Mouse (Mus musculus): ENCODE results near the gene Necab3. TPM values are rescaled to one million over a fixed set of nuclear protein-coding genes. Genes with fewer than 3 reads are reported as not detected.

Necab3 gene
- total RNA-seq, 1 experiment = 5.8 TPM

DNA sequence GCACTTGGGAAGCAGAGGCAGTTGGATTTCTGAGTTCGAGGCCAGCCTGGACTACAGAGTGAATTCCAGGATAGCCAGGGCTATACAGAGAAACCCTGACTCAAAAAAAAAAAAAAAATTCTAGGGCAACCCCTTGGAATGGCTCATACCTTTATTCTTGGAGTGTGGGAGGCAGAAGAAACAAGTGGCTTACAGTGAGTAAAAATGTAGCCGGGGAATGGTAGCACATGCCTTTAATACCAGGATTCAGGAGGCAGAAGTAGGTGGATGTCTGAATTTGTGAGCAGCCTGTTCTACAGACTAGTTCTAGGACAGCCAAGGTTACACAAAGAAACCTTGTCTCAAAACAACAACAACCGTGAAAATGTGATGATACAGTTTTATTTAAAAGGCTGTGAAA lies 57.9 kb downstream of the Necab3 start:
- Histone ChIP-seq H3K36me3 (ENCODE audit: control insufficient read depth, insufficient read depth, low read length, poor library complexity, severe bottlenecking) (peaks cover 3% of the 10 kb centered on the region), H3K27ac (ENCODE audit: insufficient read depth, low read depth, low read length, poor library complexity, severe bottlenecking) (no peak overlapping the region), H3K9ac (ENCODE audit: insufficient read depth, low read depth, low read length, poor library complexity, severe bottlenecking) (no peak overlapping the region), H3K4me3 (ENCODE audit: insufficient read depth in 1 of 2, low read depth in 1 of 2, low read length in 2 of 2, poor library complexity in 1 of 2, severe bottlenecking in 1 of 2) (no peak overlapping the region), H3K4me1 (ENCODE audit: control insufficient read depth in 2 of 2, insufficient read depth in 2 of 2, low read length in 2 of 2, poor library complexity in 1 of 2) (peaks cover 5 to 6% of the 10 kb centered on the region in 2 experiments; a peak in 3 of 4 replicates), H3K9me3 (ENCODE audit: control insufficient read depth, insufficient read depth, low read depth, low read length) (no peaks in the 10 kb centered on the region)
- in situ Hi-C loops (cut with MboI; ENCODE audit: low sequenced_read_pairs in 2 of 2, unreplicated experiment in 2 of 2) = no loop called here
- no peak for TF ChIP-seq ZC3H11A (IDR thresholded peaks at IDR 0.05; ENCODE audit: borderline replicate concordance, low read depth, low read length)
- no peak for TF ChIP-seq CHD2 (IDR thresholded peaks at IDR 0.05; ENCODE audit: low read depth, low read length)
- TF ChIP-seq HCFC1 (IDR thresholded peaks at IDR 0.05; ENCODE audit: borderline replicate concordance, insufficient read depth, low read length) = no peak
- no peak for TF ChIP-seq ZNF384 (IDR thresholded peaks at IDR 0.05; ENCODE audit: low read depth, low read length)
- no peak for TF ChIP-seq MAFK (IDR thresholded peaks at IDR 0.05; ENCODE audit: insufficient read depth, low read depth, low read length)
- DNase-seq (ENCODE audit: low read depth, low spot score) = no peak

DNA sequence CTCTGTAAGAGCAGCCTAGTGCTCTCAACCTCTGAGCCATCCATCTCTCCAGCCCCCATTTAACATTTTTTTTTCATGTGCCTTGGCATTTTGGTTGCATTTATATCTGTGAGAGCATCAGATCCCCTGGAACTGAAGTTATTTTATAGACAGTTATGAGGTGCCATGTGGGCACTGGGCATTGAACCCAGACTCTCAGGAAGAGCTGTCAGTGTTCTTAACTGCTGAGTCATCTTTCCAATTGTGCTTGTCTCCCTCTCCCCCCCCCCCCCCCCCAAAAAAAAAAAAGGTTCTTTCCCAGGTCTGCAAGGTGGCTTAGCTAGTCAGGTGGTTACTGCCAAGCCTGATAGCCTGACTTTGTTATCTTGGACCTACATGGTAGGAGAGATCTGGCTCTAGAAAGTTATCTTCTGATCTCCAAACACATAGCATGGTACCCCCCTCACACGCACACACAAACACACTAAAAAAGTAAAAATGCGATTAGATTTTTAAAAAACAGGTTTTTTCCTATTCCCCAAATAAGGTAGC lies 58.9 kb downstream of the Necab3 start:
- Histone ChIP-seq H3K4me1 (ENCODE audit: control insufficient read depth in 2 of 2, insufficient read depth in 2 of 2, low read length in 2 of 2, poor library complexity in 1 of 2) (peaks cover 5 to 6% of the 10 kb centered on the region in 2 experiments; a peak in 3 of 4 replicates), H3K9ac (ENCODE audit: insufficient read depth, low read depth, low read length, poor library complexity, severe bottlenecking) (no peak overlapping the region), H3K36me3 (ENCODE audit: control insufficient read depth, insufficient read depth, low read length, poor library complexity, severe bottlenecking) (peaks cover 3% of the 10 kb centered on the region), H3K4me3 (ENCODE audit: insufficient read depth in 1 of 2, low read depth in 1 of 2, low read length in 2 of 2, poor library complexity in 1 of 2, severe bottlenecking in 1 of 2) (no peak overlapping the region), H3K9me3 (ENCODE audit: control insufficient read depth, insufficient read depth, low read depth, low read length) (no peaks in the 10 kb centered on the region), H3K27ac (ENCODE audit: insufficient read depth, low read depth, low read length, poor library complexity, severe bottlenecking) (no peak overlapping the region)
- in situ Hi-C loops (cut with MboI; ENCODE audit: low sequenced_read_pairs in 2 of 2, unreplicated experiment in 2 of 2) = no loop called here
- TF ChIP-seq HCFC1 (IDR thresholded peaks at IDR 0.05; ENCODE audit: borderline replicate concordance, insufficient read depth, low read length) (no peak), ZC3H11A (IDR thresholded peaks at IDR 0.05; ENCODE audit: borderline replicate concordance, low read depth, low read length) (no peak), ZNF384 (IDR thresholded peaks at IDR 0.05; ENCODE audit: low read depth, low read length) (peak; percentile 57; the same call in 1 of the 2 replicates), MAFK (IDR thresholded peaks at IDR 0.05; ENCODE audit: insufficient read depth, low read depth, low read length) (peak; percentile 67; the same call in 1 of the 2 replicates)
- DNase-seq (ENCODE audit: low read depth, low spot score) = no peak

DNA sequence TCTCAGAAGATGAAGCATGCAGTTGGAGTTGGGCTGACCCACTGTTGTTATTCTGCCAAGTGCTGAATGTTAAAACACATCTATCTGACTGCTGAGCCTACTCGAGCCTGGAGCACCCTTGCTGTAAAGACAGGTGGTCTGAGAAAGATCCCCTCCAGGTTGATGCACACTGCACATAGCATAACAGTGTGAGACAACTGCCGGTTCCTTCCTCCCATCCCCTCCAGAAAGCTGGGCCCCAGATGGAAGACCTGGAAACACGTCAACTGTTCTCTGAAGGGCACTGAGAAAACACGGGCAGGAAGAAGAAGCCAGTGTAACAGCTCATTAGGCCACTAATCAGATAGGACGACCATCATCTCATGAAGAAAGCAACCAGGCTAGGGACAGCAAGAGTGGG lies 60.1 kb downstream of the Necab3 start:
- Histone ChIP-seq H3K9me3 (ENCODE audit: control insufficient read depth, insufficient read depth, low read depth, low read length) (no peaks in the 10 kb centered on the region), H3K27ac (ENCODE audit: insufficient read depth, low read depth, low read length, poor library complexity, severe bottlenecking) (0 out of 2 replicates have a peak overlapping the region, but pooled peaks have one; percentile 3), H3K9ac (ENCODE audit: insufficient read depth, low read depth, low read length, poor library complexity, severe bottlenecking) (no peak overlapping the region), H3K36me3 (ENCODE audit: control insufficient read depth, insufficient read depth, low read length, poor library complexity, severe bottlenecking) (peaks cover 3% of the 10 kb centered on the region), H3K4me1 (ENCODE audit: control insufficient read depth in 2 of 2, insufficient read depth in 2 of 2, low read length in 2 of 2, poor library complexity in 1 of 2) (peaks cover 5 to 8% of the 10 kb centered on the region in 2 experiments; a peak in 3 of 4 replicates), H3K4me3 (ENCODE audit: insufficient read depth in 1 of 2, low read depth in 1 of 2, low read length in 2 of 2, poor library complexity in 1 of 2, severe bottlenecking in 1 of 2) (no peak overlapping the region)
- no peak for DNase-seq (ENCODE audit: low read depth, low spot score)
- no peak for TF ChIP-seq HCFC1 (IDR thresholded peaks at IDR 0.05; ENCODE audit: borderline replicate concordance, insufficient read depth, low read length)
- no peak for TF ChIP-seq ZC3H11A (IDR thresholded peaks at IDR 0.05; ENCODE audit: borderline replicate concordance, low read depth, low read length)
- no peak for TF ChIP-seq CHD2 (IDR thresholded peaks at IDR 0.05; ENCODE audit: low read depth, low read length)
- TF ChIP-seq ZNF384 (IDR thresholded peaks at IDR 0.05; ENCODE audit: low read depth, low read length) = no peak
- TF ChIP-seq MAFK (IDR thresholded peaks at IDR 0.05; ENCODE audit: insufficient read depth, low read depth, low read length) = no peak
- in situ Hi-C loops (cut with MboI; ENCODE audit: low sequenced_read_pairs in 2 of 2, unreplicated experiment in 2 of 2) = no loop called here

DNA sequence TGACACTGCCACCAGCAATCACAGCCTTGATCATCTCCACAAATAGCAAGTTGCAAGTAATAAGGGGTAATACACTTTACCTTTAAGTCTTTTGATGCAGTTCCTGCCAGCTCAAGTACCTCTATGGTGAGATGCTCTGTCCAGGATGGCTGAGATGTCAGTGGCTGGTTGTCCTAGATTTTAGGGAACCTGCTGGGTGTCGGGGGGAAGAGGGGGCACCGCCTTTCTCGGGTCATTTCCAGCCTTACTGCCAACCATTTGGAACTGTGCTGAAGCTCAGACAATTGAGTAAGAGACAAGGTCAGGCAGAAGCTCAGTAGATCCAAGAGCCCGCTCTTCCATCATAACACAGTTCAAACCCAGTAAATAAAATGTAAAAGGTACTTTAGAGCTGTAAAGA lies 63.7 kb downstream of the Necab3 start:
- in situ Hi-C loops (cut with MboI; ENCODE audit: low sequenced_read_pairs in 2 of 2, unreplicated experiment in 2 of 2) = no loop called here
- TF ChIP-seq ZNF384 (IDR thresholded peaks at IDR 0.05; ENCODE audit: low read depth, low read length) = no peak
- no peak for TF ChIP-seq CHD2 (IDR thresholded peaks at IDR 0.05; ENCODE audit: low read depth, low read length)
- TF ChIP-seq MAFK (IDR thresholded peaks at IDR 0.05; ENCODE audit: insufficient read depth, low read depth, low read length) = no peak
- TF ChIP-seq ZC3H11A (IDR thresholded peaks at IDR 0.05; ENCODE audit: borderline replicate concordance, low read depth, low read length) = no peak
- TF ChIP-seq HCFC1 (IDR thresholded peaks at IDR 0.05; ENCODE audit: borderline replicate concordance, insufficient read depth, low read length) = no peak
- Histone ChIP-seq H3K27ac (ENCODE audit: insufficient read depth, low read depth, low read length, poor library complexity, severe bottlenecking) (no peak overlapping the region), H3K36me3 (ENCODE audit: control insufficient read depth, insufficient read depth, low read length, poor library complexity, severe bottlenecking) (peaks cover 3% of the 10 kb centered on the region; the same call in 1 of the 2 replicates), H3K9me3 (ENCODE audit: control insufficient read depth, insufficient read depth, low read depth, low read length) (no peaks in the 10 kb centered on the region), H3K4me3 (ENCODE audit: insufficient read depth in 1 of 2, low read depth in 1 of 2, low read length in 2 of 2, poor library complexity in 1 of 2, severe bottlenecking in 1 of 2) (no peak overlapping the region), H3K9ac (ENCODE audit: insufficient read depth, low read depth, low read length, poor library complexity, severe bottlenecking) (no peak overlapping the region; the same call in 1 of the 2 replicates), H3K4me1 (ENCODE audit: control insufficient read depth in 2 of 2, insufficient read depth in 2 of 2, low read length in 2 of 2, poor library complexity in 1 of 2) (peaks cover 5% of the 10 kb centered on the region in 2 experiments; a peak in 2 of 4 replicates)
- DNase-seq (ENCODE audit: low read depth, low spot score) = no peak

Other genes starting within 250 kb of the Necab3 start
- gene Cdk5rap1, start 185.9 kb downstream of the Necab3 start, total RNA-seq (2012; rRNA removed) = 30.0 and 33.2 TPM in 2 replicates
- gene Snta1, start 150.8 kb downstream of the Necab3 start, total RNA-seq (2012; rRNA removed) = 11.3 and 18.6 TPM in 2 replicates
- 37.6 and 56.4 TPM in 2 replicates for gene Cbfa2t2, start 122.4 kb downstream of the Necab3 start, total RNA-seq (2012; rRNA removed)
- gene 1700003F12Rik, start 11.8 kb downstream of the Necab3 start, total RNA-seq (2012; rRNA removed) = 1.7 and 1.9 TPM in 2 replicates
- 0.45 and 1.2 TPM in 2 replicates for gene Actl10, start 7.1 kb downstream of the Necab3 start, total RNA-seq (2012; rRNA removed)
- gene E2f1, start 11.0 kb upstream of the Necab3 start, total RNA-seq (2012; rRNA removed) = 13.8 and 16.9 TPM in 2 replicates
- 8.6 and 10.5 TPM in 2 replicates for gene Pxmp4, start 44.8 kb upstream of the Necab3 start, total RNA-seq (2012; rRNA removed)
- gene Zfp341, start 54.4 kb upstream of the Necab3 start, total RNA-seq (2012; rRNA removed) = 3.2 and 4.0 TPM in 2 replicates
- gene 4930519P11Rik, start 54.5 kb upstream of the Necab3 start, total RNA-seq (2012; rRNA removed) = 0.67 TPM in 1 of 2 replicates, not detected in the other
- gene Chmp4b, start 92.8 kb upstream of the Necab3 start, total RNA-seq (2012; rRNA removed) = 60.4 and 94.3 TPM in 2 replicates
- not detected in 2 replicates for gene Gm14214, start 211.1 kb upstream of the Necab3 start, total RNA-seq (2012; rRNA removed)
- gene Raly, start 232.2 kb upstream of the Necab3 start, total RNA-seq (2012; rRNA removed) = 156 and 209 TPM in 2 replicates
- gene a, start 232.5 kb upstream of the Necab3 start, total RNA-seq (2012; rRNA removed) = 0.49 TPM in 1 of 2 replicates, not detected in the other